ENCODE assay signal across 7 mouse cellular contexts in the genomic region with DNA sequence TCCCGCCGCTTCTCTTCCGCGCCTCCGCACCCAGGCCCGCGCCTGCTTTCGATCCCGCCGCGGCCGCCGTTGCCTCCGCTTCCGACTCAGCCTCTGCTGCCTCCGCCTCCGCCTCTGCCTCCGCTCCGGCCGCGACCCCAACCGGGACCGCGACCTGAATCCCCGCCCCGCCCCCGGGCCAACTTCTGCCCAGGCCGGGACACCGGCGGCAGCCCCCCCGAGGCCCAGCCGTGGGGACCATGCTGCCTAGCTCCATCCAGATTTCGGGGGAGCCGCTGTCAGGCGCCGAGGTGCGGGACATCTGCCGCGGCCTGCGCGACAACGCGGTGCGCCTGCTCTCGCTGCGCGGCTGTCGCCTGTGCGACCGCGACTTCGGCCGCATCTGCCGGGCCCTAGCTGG. TPM values are rescaled to one million over a fixed set of nuclear protein-coding genes. Genes with fewer than 3 reads are reported as not detected.
A peak's percentile ranks its signal among the peaks of the same experiment; 100 is the strongest.
DNase-seq lines count a peak whose midpoint lies in the region; ATAC-seq and TF ChIP-seq lines count a peak whose summit lies in the region.

No protein-coding gene starts in this region.

- peaks cover 1% of the 10 kb centered on the region for H3K79me2 ChIP-seq in MEL (ENCODE audit: control insufficient read depth, insufficient read depth, low read length, poor library complexity)

- peaks cover 0 to 10% of the 10 kb centered on the region in 2 experiments; a peak in 2 of 4 replicates for H3K4me1 ChIP-seq in MEL (ENCODE audit: control insufficient read depth in 1 of 2, insufficient read depth in 2 of 2, low read length in 2 of 2)
- H3K4me1 ChIP-seq in bone marrow macrophage, adult 2 months (ENCODE audit: control insufficient read depth, insufficient read depth, low read length) = peaks cover 5% of the 10 kb centered on the region; the same call in 1 of the 2 replicates
- H3K4me1 ChIP-seq in hindbrain, embryonic 13.5 days (replicated peaks) = peaks cover 32% of the 10 kb centered on the region
- H3K4me1 ChIP-seq in midbrain, embryonic 12.5 days = peaks cover 23% of the 10 kb centered on the region

- peak overlapping the region; percentile 40 to 66 for H3K4me3 ChIP-seq in MEL (ENCODE audit: control insufficient read depth in 1 of 2, insufficient read depth in 1 of 2, low read depth in 2 of 2, low read length in 2 of 2)
- H3K4me3 ChIP-seq in bone marrow macrophage, adult 2 months (ENCODE audit: insufficient read depth, low read length) = peak overlapping the region; percentile 60
- peak overlapping the region; percentile 74 for H3K4me3 ChIP-seq in hindbrain, embryonic 13.5 days
- H3K4me3 ChIP-seq in midbrain, embryonic 12.5 days = peak overlapping the region; percentile 76

- TF ChIP-seq EP300 in MEL (IDR thresholded peaks at IDR 0.05; ENCODE audit: low read depth in 1 of 2, low read length in 2 of 2) = no peak

- peak overlapping the region; percentile 62 for H3K9ac ChIP-seq in MEL (ENCODE audit: control insufficient read depth, low read depth, low read length, poor library complexity, severe bottlenecking)
- peak overlapping the region; percentile 89 for H3K9ac ChIP-seq in hindbrain, embryonic 13.5 days
- peak overlapping the region; percentile 75 for H3K9ac ChIP-seq in midbrain, embryonic 12.5 days (replicated peaks)

- H3K27me3 ChIP-seq in MEL (ENCODE audit: control insufficient read depth in 1 of 2, insufficient read depth in 2 of 2, low read length in 2 of 2) = no peaks in the 10 kb centered on the region
- H3K27me3 ChIP-seq in hindbrain, embryonic 13.5 days = peaks cover 14% of the 10 kb centered on the region
- H3K27me3 ChIP-seq in midbrain, embryonic 12.5 days = peaks cover 21% of the 10 kb centered on the region

- peak; percentile 49 for ATAC-seq in hindbrain, embryonic 13.5 days (ENCODE audit: low FRiP score)
- ATAC-seq in midbrain, embryonic 12.5 days (ENCODE audit: low FRiP score, low read depth) = peak; percentile 45; the same call in 1 of the 2 replicates

- no peak for TF ChIP-seq CTCF in MEL (IDR thresholded peaks at IDR 0.05 in 2 of 3, conservative IDR thresholded peaks at IDR 0.05 in 1 of 3; ENCODE audit: control insufficient read depth in 1 of 3, insufficient read depth in 1 of 3, low read depth in 2 of 3, low read length in 3 of 3, poor library complexity in 1 of 3, severe bottlenecking in 1 of 3)
- no peak for TF ChIP-seq CTCF in bone marrow macrophage, adult 2 months (IDR thresholded peaks at IDR 0.05; ENCODE audit: low read depth, low read length)

- peak; percentile 28 to 53 for DNase-seq in left cerebral cortex, adult 18-20 months (ENCODE audit: low spot score in 2 of 2)
- DNase-seq in left cerebral cortex, postnatal 36 days (ENCODE audit: low spot score in 2 of 2) = no peak
- peak; percentile 39 for DNase-seq in MEL (ENCODE audit: low read depth, low spot score)
- DNase-seq in thymus, postnatal 36 days = peak; percentile 33 to 65

- TF ChIP-seq POLR2A in MEL (IDR thresholded peaks at IDR 0.05; ENCODE audit: control insufficient read depth in 1 of 2, insufficient read depth in 1 of 2, low read depth in 1 of 2, low read length in 2 of 2, poor library complexity in 1 of 2) = 0 out of 4 replicates have a peak, but pooled peaks of 1 of the 2 experiments have one; percentile 7
- no peak for TF ChIP-seq POLR2A in bone marrow macrophage, adult 2 months (IDR thresholded peaks at IDR 0.05; ENCODE audit: borderline replicate concordance, low read depth, low read length)

- intact Hi-C loops in left cerebral cortex, postnatal 36 days (cut with DNase I) = no loop called here

- TF ChIP-seq RAD21 in MEL (IDR thresholded peaks at IDR 0.05; ENCODE audit: low read depth, low read length) = no peak

- no peaks in the 10 kb centered on the region for H3K9me3 ChIP-seq in MEL (replicated peaks; ENCODE audit: insufficient read depth, low read length)
- H3K9me3 ChIP-seq in hindbrain, embryonic 13.5 days = no peaks in the 10 kb centered on the region
- H3K9me3 ChIP-seq in midbrain, embryonic 12.5 days = no peaks in the 10 kb centered on the region

- H3K36me3 ChIP-seq in MEL (ENCODE audit: control insufficient read depth in 1 of 2, insufficient read depth in 2 of 2, low read length in 2 of 2) = peaks cover 0 to 2% of the 10 kb centered on the region in 2 experiments; a peak in 2 of 4 replicates
- H3K36me3 ChIP-seq in hindbrain, embryonic 13.5 days = peaks cover 63% of the 10 kb centered on the region
- peaks cover 53% of the 10 kb centered on the region for H3K36me3 ChIP-seq in midbrain, embryonic 12.5 days

- WGBS in hindbrain, embryonic 13.5 days = 1% methylated on average over 47 of the region's 54 CpGs
- under 1% methylated on average over 44 of the region's 54 CpGs for WGBS in midbrain, embryonic 12.5 days

- no peak overlapping the region for H3K27ac ChIP-seq in MEL (ENCODE audit: control insufficient read depth, low read depth, low read length)
- H3K27ac ChIP-seq in bone marrow macrophage, adult 2 months (ENCODE audit: insufficient read depth, low read depth, low read length) = no peak overlapping the region
- H3K27ac ChIP-seq in hindbrain, embryonic 13.5 days = peak overlapping the region; percentile 87
- H3K27ac ChIP-seq in midbrain, embryonic 12.5 days (replicated peaks) = peak overlapping the region; percentile 69; the same call in 1 of the 2 replicates

- H3K4me2 ChIP-seq in hindbrain, embryonic 13.5 days = peak overlapping the region; percentile 95
- peak overlapping the region; percentile 98 for H3K4me2 ChIP-seq in midbrain, embryonic 12.5 days (replicated peaks)

TF ChIP-seq in MEL, 35 proteins besides CTCF, POLR2A, EP300 and RAD21:
- 0 out of 2 replicates have a peak, but pooled peaks have one; percentile 19 for TF ChIP-seq NRF1 (IDR thresholded peaks at IDR 0.05; ENCODE audit: insufficient read depth, low read depth, low read length, poor library complexity, severe bottlenecking)
- TF ChIP-seq MXI1 (IDR thresholded peaks at IDR 0.05; ENCODE audit: low read depth, low read length) = no peak
- TF ChIP-seq JUND (IDR thresholded peaks at IDR 0.05; ENCODE audit: low read depth, low read length) = no peak

RNA-seq across cellular contexts. Expression of gene Lrrc73, which starts 0.8 kb away (rescaled TPM):
- total RNA-seq in left cerebral cortex, adult 18-20 months (2021) = 10 to 100 TPM; 60.1 to 63.7 TPM
- 10 to 100 TPM; 63.1 to 73.6 TPM for total RNA-seq in left cerebral cortex, postnatal 36 days (2021)
- 0.72 and 1.2 TPM in 2 replicates for total RNA-seq in MEL (2012; rRNA removed)
- 1 to 10 TPM in 1 of 2 experiments, not detected in 1; 3.5 TPM for polyA plus RNA-seq in MEL (2012; ENCODE audit: insufficient read depth in 1 of 2, insufficient read length in 2 of 2, low read depth in 1 of 2, low replicate concordance in 2 of 2, missing spikeins in 1 of 2)
- polyA plus RNA-seq in bone marrow macrophage, adult 2 months (2012; ENCODE audit: insufficient read depth, insufficient read length, missing spikeins) = 0.58 TPM in 1 of 2 replicates, not detected in the other
- polyA plus RNA-seq in hindbrain, embryonic 13.5 days (2015; fragmentation: Nextera tagmentation; extraction: Ambion mirVana) = 7.3 and 9.5 TPM in 2 replicates
- 3.3 and 4.2 TPM in 2 replicates for polyA plus RNA-seq in midbrain, embryonic 12.5 days (2016; fragmentation: Nextera tagmentation; extraction: Ambion mirVana)

RNA-seq across cellular contexts. Expression of gene Yipf3, which starts 6.2 kb away (rescaled TPM):
- 10 to 100 TPM; 76.0 to 87.1 TPM for total RNA-seq in left cerebral cortex, adult 18-20 months (2021)
- total RNA-seq in left cerebral cortex, postnatal 36 days (2021) = 10 to 100 TPM; 84.6 to 85.6 TPM
- total RNA-seq in MEL (2012; rRNA removed) = 18.9 and 20.8 TPM in 2 replicates
- polyA plus RNA-seq in MEL (2012; ENCODE audit: insufficient read depth in 1 of 2, insufficient read length in 2 of 2, low read depth in 1 of 2, low replicate concordance in 2 of 2, missing spikeins in 1 of 2) = 10 to 100 TPM in 1 of 2 experiments, not detected in 1; 86.5 TPM
- polyA plus RNA-seq in bone marrow macrophage, adult 2 months (2012; ENCODE audit: insufficient read depth, insufficient read length, missing spikeins) = 121 and 143 TPM in 2 replicates
- 87.5 and 90.8 TPM in 2 replicates for polyA plus RNA-seq in hindbrain, embryonic 13.5 days (2015; fragmentation: Nextera tagmentation; extraction: Ambion mirVana)
- polyA plus RNA-seq in midbrain, embryonic 12.5 days (2016; fragmentation: Nextera tagmentation; extraction: Ambion mirVana) = 65.8 and 70.3 TPM in 2 replicates

RNA-seq across cellular contexts. Expression of gene Polr1c, which starts 6.3 kb away (rescaled TPM):
- 10 to 100 TPM; 37.3 to 42.1 TPM for total RNA-seq in left cerebral cortex, adult 18-20 months (2021)
- total RNA-seq in left cerebral cortex, postnatal 36 days (2021) = 10 to 100 TPM; 36.3 to 38.8 TPM
- 188 and 197 TPM in 2 replicates for total RNA-seq in MEL (2012; rRNA removed)
- polyA plus RNA-seq in MEL (2012; ENCODE audit: insufficient read depth in 1 of 2, insufficient read length in 2 of 2, low read depth in 1 of 2, low replicate concordance in 2 of 2, missing spikeins in 1 of 2) = 100 to 1,000 TPM in 1 of 2 experiments, not detected in 1; 195 TPM
- 29.9 and 30.7 TPM in 2 replicates for polyA plus RNA-seq in bone marrow macrophage, adult 2 months (2012; ENCODE audit: insufficient read depth, insufficient read length, missing spikeins)
- 82.7 and 85.7 TPM in 2 replicates for polyA plus RNA-seq in hindbrain, embryonic 13.5 days (2015; fragmentation: Nextera tagmentation; extraction: Ambion mirVana)
- polyA plus RNA-seq in midbrain, embryonic 12.5 days (2016; fragmentation: Nextera tagmentation; extraction: Ambion mirVana) = 88.5 and 96.6 TPM in 2 replicates

RNA-seq across cellular contexts. Expression of gene Tjap1, which starts 28.7 kb away (rescaled TPM):
- 10 to 100 TPM; 37.7 to 48.9 TPM for total RNA-seq in left cerebral cortex, adult 18-20 months (2021)
- 10 to 100 TPM; 35.9 to 48.4 TPM for total RNA-seq in left cerebral cortex, postnatal 36 days (2021)
- total RNA-seq in MEL (2012; rRNA removed) = 11.0 and 12.9 TPM in 2 replicates
- 10 to 100 TPM in 1 of 2 experiments, not detected in 1; 41.2 TPM for polyA plus RNA-seq in MEL (2012; ENCODE audit: insufficient read depth in 1 of 2, insufficient read length in 2 of 2, low read depth in 1 of 2, low replicate concordance in 2 of 2, missing spikeins in 1 of 2)
- 18.0 and 18.1 TPM in 2 replicates for polyA plus RNA-seq in bone marrow macrophage, adult 2 months (2012; ENCODE audit: insufficient read depth, insufficient read length, missing spikeins)
- polyA plus RNA-seq in hindbrain, embryonic 13.5 days (2015; fragmentation: Nextera tagmentation; extraction: Ambion mirVana) = 28.6 and 33.8 TPM in 2 replicates
- 58.0 and 58.8 TPM in 2 replicates for polyA plus RNA-seq in midbrain, embryonic 12.5 days (2016; fragmentation: Nextera tagmentation; extraction: Ambion mirVana)

RNA-seq across cellular contexts. Expression of gene Dlk2, which starts 43.1 kb away (rescaled TPM):
- 10 to 100 TPM; 65.7 to 67.5 TPM for total RNA-seq in left cerebral cortex, adult 18-20 months (2021)
- total RNA-seq in left cerebral cortex, postnatal 36 days (2021) = 10 to 100 TPM; 50.7 to 71.8 TPM
- not detected in 2 replicates for total RNA-seq in MEL (2012; rRNA removed)
- polyA plus RNA-seq in MEL (2012; ENCODE audit: insufficient read depth in 1 of 2, insufficient read length in 2 of 2, low read depth in 1 of 2, low replicate concordance in 2 of 2, missing spikeins in 1 of 2) = under 1 TPM in 1 of 2 experiments, not detected in 1; 0.07 TPM
- polyA plus RNA-seq in bone marrow macrophage, adult 2 months (2012; ENCODE audit: insufficient read depth, insufficient read length, missing spikeins) = not detected in 2 replicates
- 9.5 and 11.1 TPM in 2 replicates for polyA plus RNA-seq in hindbrain, embryonic 13.5 days (2015; fragmentation: Nextera tagmentation; extraction: Ambion mirVana)
- 1.9 and 3.3 TPM in 2 replicates for polyA plus RNA-seq in midbrain, embryonic 12.5 days (2016; fragmentation: Nextera tagmentation; extraction: Ambion mirVana)

Comparison
In these comparisons a context has a peak if more than half of its experiments do, and no peak if none do; other contexts are left out.
1. DNase-seq: peak in left cerebral cortex, adult 18-20 months (2 of 2), MEL (single experiment) and thymus, postnatal 36 days (2 of 2); none in left cerebral cortex, postnatal 36 days (0 of 2).
2. H3K27ac ChIP-seq: peak in hindbrain, embryonic 13.5 days (single experiment) and midbrain, embryonic 12.5 days (single experiment); none in MEL (single experiment) and bone marrow macrophage, adult 2 months (single experiment).
3. Peak in every context shown above with its lines, with median percentiles within 50 percentile points of each other: H3K4me3 ChIP-seq and H3K9ac ChIP-seq.